8 mouse cellular contexts compared by ENCODE assay signal in the genomic region with DNA sequence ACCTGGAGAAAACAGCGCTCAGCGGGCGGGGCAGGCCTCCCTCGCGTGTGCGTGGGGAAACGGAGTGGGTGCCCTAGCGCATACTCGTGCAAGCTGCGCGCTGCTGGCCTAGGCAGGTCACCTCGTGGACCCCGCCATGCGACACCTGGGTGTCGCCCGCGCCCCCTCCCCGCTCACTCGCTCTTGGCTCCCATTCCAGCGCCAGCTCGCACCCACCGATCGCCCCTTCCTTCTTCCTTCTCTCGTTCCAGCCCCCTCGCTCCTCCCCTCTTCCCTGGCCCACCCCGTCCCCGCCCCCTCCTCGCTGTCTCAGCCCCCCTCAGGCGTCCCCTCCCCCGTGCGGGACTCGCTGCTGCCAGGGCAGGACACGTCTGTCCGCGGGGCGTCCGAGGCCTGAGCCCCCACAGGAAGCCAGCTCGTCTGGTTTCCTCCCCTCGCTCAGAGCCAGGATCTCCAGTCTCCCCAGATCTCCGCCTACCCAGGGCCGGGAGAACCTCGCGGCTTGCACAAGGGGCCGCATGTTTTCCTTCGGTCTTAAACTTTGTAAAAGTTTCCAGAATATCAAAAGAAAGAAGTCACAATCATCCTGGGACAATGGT. TPM values are rescaled to one million over a fixed set of nuclear protein-coding genes. Genes with fewer than 3 reads are reported as not detected.
DNase-seq lines count a peak whose midpoint lies in the region; ATAC-seq and TF ChIP-seq lines count a peak whose summit lies in the region.

No protein-coding gene starts in this region.

- no peaks in the 10 kb centered on the region; the same call in 1 of the 2 replicates for H3K36me3 ChIP-seq in embryonic facial prominence, embryonic 11.5 days (replicated peaks; ENCODE audit: control insufficient read depth, insufficient read depth, low read depth, low read length)
- H3K36me3 ChIP-seq in limb, embryonic 13.5 days, result peaks cover 28% of the 10 kb centered on the region
- no peaks in the 10 kb centered on the region for H3K36me3 ChIP-seq in midbrain, embryonic 13.5 days

- peaks cover 3% of the 10 kb centered on the region for H3K27me3 ChIP-seq in embryonic facial prominence, embryonic 11.5 days (ENCODE audit: control insufficient read depth, insufficient read depth, low read length)
- H3K27me3 ChIP-seq in limb, embryonic 13.5 days, result peaks cover 22% of the 10 kb centered on the region
- H3K27me3 ChIP-seq in midbrain, embryonic 13.5 days, result peaks cover 47% of the 10 kb centered on the region

- TF ChIP-seq CTCF in left cerebral cortex, adult 2 months (IDR thresholded peaks at IDR 0.05), result no peak

- H3K9me3 ChIP-seq in embryonic facial prominence, embryonic 11.5 days (replicated peaks; ENCODE audit: control insufficient read depth, low read length), result no peaks in the 10 kb centered on the region
- no peaks in the 10 kb centered on the region for H3K9me3 ChIP-seq in limb, embryonic 13.5 days
- H3K9me3 ChIP-seq in midbrain, embryonic 13.5 days, result no peaks in the 10 kb centered on the region

- peaks cover 9% of the 10 kb centered on the region for H3K4me1 ChIP-seq in embryonic facial prominence, embryonic 11.5 days (ENCODE audit: control insufficient read depth, insufficient read depth, low read length)
- peaks cover 66% of the 10 kb centered on the region for H3K4me1 ChIP-seq in limb, embryonic 13.5 days
- peaks cover 38% of the 10 kb centered on the region for H3K4me1 ChIP-seq in midbrain, embryonic 13.5 days (replicated peaks)

- intact Hi-C loops in left cerebral cortex, adult 2 months (cut with DNase I), result no loop called here
- intact Hi-C loops in heart, postnatal 14 days (cut with DNase I), result no loop called here

- H3K4me2 ChIP-seq in embryonic facial prominence, embryonic 11.5 days (ENCODE audit: low read depth, low read length), result peak overlapping the region; percentile 85
- peak overlapping the region; percentile 93 for H3K4me2 ChIP-seq in limb, embryonic 13.5 days (replicated peaks)
- peak overlapping the region; percentile 95 for H3K4me2 ChIP-seq in midbrain, embryonic 13.5 days (replicated peaks)

- under 1% methylated on average over 37 of the region's 45 CpGs for WGBS in embryonic facial prominence, embryonic 11.5 days
- WGBS in limb, embryonic 13.5 days, result under 1% methylated on average over 42 of the region's 45 CpGs
- WGBS in midbrain, embryonic 13.5 days, result 1% methylated on average over 38 of the region's 45 CpGs

- no peak overlapping the region for H3K27ac ChIP-seq in left cerebral cortex, adult 2 months
- H3K27ac ChIP-seq in embryonic facial prominence, embryonic 11.5 days (replicated peaks; ENCODE audit: low read depth, low read length), result peak overlapping the region; percentile 75
- H3K27ac ChIP-seq in limb, embryonic 13.5 days, result peak overlapping the region; percentile 96
- no peak overlapping the region for H3K27ac ChIP-seq in midbrain, embryonic 13.5 days

- H3K9ac ChIP-seq in embryonic facial prominence, embryonic 11.5 days (replicated peaks; ENCODE audit: low read length), result peak overlapping the region; percentile 87
- H3K9ac ChIP-seq in limb, embryonic 13.5 days, result peak overlapping the region; percentile 93
- H3K9ac ChIP-seq in midbrain, embryonic 13.5 days (replicated peaks), result peak overlapping the region; percentile 65

- peak; percentile 69 for ATAC-seq in embryonic facial prominence, embryonic 11.5 days (replicated peaks; ENCODE audit: insufficient number of reproducible peaks, low FRiP score, low TSS enrichment, low read depth)
- peak; percentile 74 for ATAC-seq in limb, embryonic 13.5 days (ENCODE audit: low FRiP score, low read depth)
- ATAC-seq in midbrain, embryonic 13.5 days, result peak; percentile 62

- peak; percentile 18 to 19 for DNase-seq in left cerebral cortex, adult 2 months (ENCODE audit: extremely low spot score in 1 of 2, low spot score in 2 of 2)
- no peak for DNase-seq in left cerebral cortex, adult 8-10 months (ENCODE audit: low spot score in 2 of 2)
- peak; percentile 87 for DNase-seq in embryonic facial prominence, embryonic 11.5 days (ENCODE audit: low spot score)
- peak; percentile 63 to 70 for DNase-seq in heart, postnatal 14 days
- peak; percentile 16 to 36 for DNase-seq in urinary bladder, postnatal 36 days (ENCODE audit: low spot score in 2 of 2)
- no peak for DNase-seq in frontal cortex, postnatal 25 days (ENCODE audit: low spot score in 2 of 2)

- peak overlapping the region; percentile 33 for H3K4me3 ChIP-seq in left cerebral cortex, adult 2 months
- peak overlapping the region; percentile 94 for H3K4me3 ChIP-seq in embryonic facial prominence, embryonic 11.5 days (ENCODE audit: low read depth, low read length)
- H3K4me3 ChIP-seq in limb, embryonic 13.5 days, result peak overlapping the region; percentile 93
- H3K4me3 ChIP-seq in midbrain, embryonic 13.5 days (replicated peaks), result peak overlapping the region; percentile 53

RNA-seq across cellular contexts. Expression of gene Mdfi, which starts 1.4 kb away (rescaled TPM):
- under 1 TPM in 1 of 2 experiments, not detected in 1; 0.48 TPM for total RNA-seq in left cerebral cortex, adult 2 months (2021)
- 1 to 10 TPM in 1 of 4 experiments, under 1 TPM in 3; 0.43 to 1.2 (median 0.58) TPM for total RNA-seq in left cerebral cortex, adult 8-10 months (2022)
- 75.2 and 95.7 TPM in 2 replicates for polyA plus RNA-seq in embryonic facial prominence, embryonic 11.5 days (2014; fragmentation: Nextera tagmentation; extraction: Ambion mirVana)
- 1 to 10 TPM; 2.8 to 3.9 TPM for total RNA-seq in heart, postnatal 14 days (2021)
- 30.9 and 33.9 TPM in 2 replicates for polyA plus RNA-seq in limb, embryonic 13.5 days (2015; fragmentation: Nextera tagmentation; extraction: Ambion mirVana)
- 2.8 and 4.4 TPM in 2 replicates for polyA plus RNA-seq in midbrain, embryonic 13.5 days (2015; fragmentation: Nextera tagmentation; extraction: Ambion mirVana)

Comparison
In these comparisons a context has a peak if more than half of its experiments do, and no peak if none do; other contexts are left out.
1. DNase-seq: peak in left cerebral cortex, adult 2 months (2 of 2), embryonic facial prominence, embryonic 11.5 days (single experiment), heart, postnatal 14 days (2 of 2) and urinary bladder, postnatal 36 days (2 of 2); none in left cerebral cortex, adult 8-10 months (0 of 2) and frontal cortex, postnatal 25 days (0 of 2).
2. H3K27ac ChIP-seq: peak in embryonic facial prominence, embryonic 11.5 days (single experiment) and limb, embryonic 13.5 days (single experiment); none in left cerebral cortex, adult 2 months (single experiment) and midbrain, embryonic 13.5 days (single experiment).
3. H3K4me3 ChIP-seq: peak in every context shown above with its lines; median percentile 94 in embryonic facial prominence, embryonic 11.5 days; 93 in limb, embryonic 13.5 days; 53 in midbrain, embryonic 13.5 days; 33 in left cerebral cortex, adult 2 months.
4. Peak in every context shown above with its lines, with median percentiles within 50 percentile points of each other: ATAC-seq, H3K4me2 ChIP-seq and H3K9ac ChIP-seq.